Mouse (Mus musculus) limb, embryonic 11.5 days (tissue): ENCODE results near the gene Galns. TPM values are rescaled to one million over a fixed set of nuclear protein-coding genes. Genes with fewer than 3 reads are reported as not detected.

Source experiments
- ATAC-seq: fragments of 200-750 bp; cut with Nextera tagmentation; 2 replicates; pipeline ENCODE4 v1.8.0; 2017; ENCODE audit warnings: low read depth; ENCODE audit not compliant: insufficient number of reproducible peaks, low FRiP score, low TSS enrichment
- DNase-seq: peaks from one replicate; pipeline ENCODE4 v3.0.0-alpha.2; 2015; ENCODE audit warnings: low spot score
- H3K27ac ChIP-seq: fragments of 300-500 bp; sonication (generic); replicated peaks from 2 replicates; pipeline ENCODE4 v1.5.1; 2014; ENCODE audit warnings: low read depth, mild to moderate bottlenecking, low read length
- H3K27me3 ChIP-seq: fragments of 300-500 bp; sonication (generic); 2 replicates; pipeline ENCODE4 v1.6.1; 2014; ENCODE audit warnings: mild to moderate bottlenecking, low read length, mixed read lengths; ENCODE audit not compliant: control insufficient read depth, insufficient read depth
- H3K36me3 ChIP-seq: fragments of 300-500 bp; sonication (generic); 2 replicates; pipeline ENCODE4 v1.6.1; 2014; ENCODE audit warnings: mild to moderate bottlenecking, low read length, moderate library complexity, mixed read lengths; ENCODE audit not compliant: control insufficient read depth, insufficient read depth
- H3K4me1 ChIP-seq: fragments of 300-500 bp; sonication (generic); 2 replicates; pipeline ENCODE4 v1.6.1; 2014; ENCODE audit warnings: low read length, mixed read lengths; ENCODE audit not compliant: control insufficient read depth, insufficient read depth
- H3K4me2 ChIP-seq: fragments of 300-500 bp; sonication (generic); 2 replicates; pipeline ENCODE4 v1.6.1; 2014; ENCODE audit warnings: low read depth, mild to moderate bottlenecking, moderate library complexity; ENCODE audit not compliant: severe bottlenecking
- H3K4me3 ChIP-seq: fragments of 300-500 bp; sonication (generic); 2 replicates; pipeline ENCODE4 v1.5.1; 2014; ENCODE audit warnings: low read depth, low read length
- H3K9ac ChIP-seq: fragments of 300-500 bp; sonication (generic); 2 replicates; pipeline ENCODE4 v1.6.1; 2014; ENCODE audit warnings: mild to moderate bottlenecking, low read length
- H3K9me3 ChIP-seq: fragments of 300-500 bp; sonication (generic); 2 replicates; pipeline ENCODE4 v1.6.1; 2016; ENCODE audit warnings: low read length; ENCODE audit not compliant: control insufficient read depth
- WGBS: fragments of 180-500 bp; shearing (Covaris S2); extraction: QIAGEN DNeasy Blood & Tissue Kit; methylation state at CpG from one replicate; pipeline ENCODE4 v1.1.7; 2014; 5-methylcytosine and 5-hydroxymethylcytosine counted together
- polyA plus RNA-seq: library from polyadenylated mRNA; unstranded; fragments of >200 nt; fragmentation: Nextera tagmentation; extraction: Ambion mirVana; gene quantifications from 2 replicates; pipeline ENCODE4 v1.2.1, GENCODE M21; 2014

Galns gene
- polyA plus RNA-seq, 1 experiment from 2014 or later, result 5.2 TPM

GRCm38 (mm10) chr8:122566766-122567165 lies 44.5 kb downstream of the Galns start:
- Histone ChIP-seq H3K4me2 (peak overlapping the region; percentile 87), H3K4me3 (peak overlapping the region; percentile 83), H3K36me3 (peaks cover 22% of the 10 kb centered on the region), H3K27ac (peak overlapping the region; percentile 78; the same call in 1 of the 2 replicates), H3K27me3 (no peaks in the 10 kb centered on the region), H3K9ac (peak overlapping the region; percentile 86), H3K4me1 (peaks cover 14% of the 10 kb centered on the region), H3K9me3 (no peaks in the 10 kb centered on the region)
- ATAC-seq (no peak), DNase-seq (no peak)
- 66% methylated on average over 6 of the region's 6 CpGs for WGBS

- no peak overlapping the region for H3K9ac ChIP-seq
- H3K27ac ChIP-seq, result no peak overlapping the region
- DNase-seq, result no peak
- no peak for ATAC-seq
- no peaks in the 10 kb centered on the region for H3K9me3 ChIP-seq
- H3K4me2 ChIP-seq, result no peak overlapping the region
- 0 out of 2 replicates have a peak, but pooled peaks cover 4% of the 10 kb centered on the region for H3K36me3 ChIP-seq
- H3K4me3 ChIP-seq, result no peak overlapping the region
- 81% methylated on average over 25 of the region's 25 CpGs for WGBS
- H3K4me1 ChIP-seq, result peaks cover 14% of the 10 kb centered on the region
- H3K27me3 ChIP-seq, result no peaks in the 10 kb centered on the region
Measured at GRCm38 (mm10) chr8:122564363-122565352, 46.6 kb downstream of the Galns start.

- DNase-seq (no peak), ATAC-seq (no peak)
- Histone ChIP-seq H3K27ac (no peak overlapping the region), H3K9me3 (no peaks in the 10 kb centered on the region), H3K4me1 (peaks cover 11% of the 10 kb centered on the region), H3K4me3 (no peak overlapping the region), H3K27me3 (no peaks in the 10 kb centered on the region), H3K9ac (no peak overlapping the region), H3K4me2 (no peak overlapping the region), H3K36me3 (no peaks in the 10 kb centered on the region)
- WGBS, result 82% methylated on average over 5 of the region's 5 CpGs
Measured at GRCm38 (mm10) chr8:122561199-122561598, 50.1 kb downstream of the Galns start.

GRCm38 (mm10) chr8:122558671-122559349 lies 52.5 kb downstream of the Galns start:
- Histone ChIP-seq H3K27ac (no peak overlapping the region), H3K4me3 (no peak overlapping the region)

GRCm38 (mm10) chr8:122557248-122558038 lies 53.8 kb downstream of the Galns start:
- DNase-seq (no peak), ATAC-seq (no peak)
- Histone ChIP-seq H3K27me3 (no peaks in the 10 kb centered on the region), H3K4me1 (peaks cover 11% of the 10 kb centered on the region), H3K4me2 (0 out of 2 replicates have a peak overlapping the region, but pooled peaks have one; percentile 2), H3K9ac (no peak overlapping the region), H3K27ac (peak overlapping the region; percentile 65; the same call in 1 of the 2 replicates), H3K4me3 (no peak overlapping the region), H3K36me3 (no peaks in the 10 kb centered on the region), H3K9me3 (no peaks in the 10 kb centered on the region)
- 36% methylated on average over 10 of the region's 10 CpGs for WGBS

More at GRCm38 (mm10) chr8:122558671-122559349, 52.5 kb downstream of the Galns start:
- H3K4me2 ChIP-seq, result no peak overlapping the region
- peaks cover 11% of the 10 kb centered on the region for H3K4me1 ChIP-seq
- H3K36me3 ChIP-seq, result no peaks in the 10 kb centered on the region
- H3K27me3 ChIP-seq, result no peaks in the 10 kb centered on the region
- no peaks in the 10 kb centered on the region for H3K9me3 ChIP-seq
- no peak overlapping the region for H3K9ac ChIP-seq
- no peak for DNase-seq
- 0 out of 2 replicates have a peak, but pooled peaks have one; percentile 40 for ATAC-seq
- 11% methylated on average over 12 of the region's 12 CpGs for WGBS

GRCm38 (mm10) chr8:122556030-122557009 lies 54.9 kb downstream of the Galns start:
- Histone ChIP-seq H3K9me3 (no peaks in the 10 kb centered on the region), H3K27ac (no peak overlapping the region; the same call in 1 of the 2 replicates), H3K4me3 (no peak overlapping the region), H3K36me3 (no peaks in the 10 kb centered on the region), H3K4me1 (peaks cover 11% of the 10 kb centered on the region), H3K9ac (no peak overlapping the region), H3K27me3 (no peaks in the 10 kb centered on the region), H3K4me2 (no peak overlapping the region)
- ATAC-seq, result no peak
- 74% methylated on average over 12 of the region's 12 CpGs for WGBS
- DNase-seq, result no peak

- no peak overlapping the region for H3K4me2 ChIP-seq
- DNase-seq, result no peak
- no peaks in the 10 kb centered on the region for H3K27me3 ChIP-seq
- H3K4me1 ChIP-seq, result peaks cover 16% of the 10 kb centered on the region
- H3K9ac ChIP-seq, result no peak overlapping the region
- H3K4me3 ChIP-seq, result no peak overlapping the region
- H3K36me3 ChIP-seq, result no peaks in the 10 kb centered on the region
- H3K27ac ChIP-seq, result no peak overlapping the region
- WGBS, result 92% methylated on average over 6 of the region's 6 CpGs
- no peaks in the 10 kb centered on the region for H3K9me3 ChIP-seq
- no peak for ATAC-seq
Measured at GRCm38 (mm10) chr8:122554786-122555185, 56.5 kb downstream of the Galns start.
